Mouse (Mus musculus) forebrain, embryonic 11.5 days (tissue): ENCODE measurements around the gene Gm20388. TPM values are rescaled to one million over a fixed set of nuclear protein-coding genes. Genes with fewer than 3 reads are reported as not detected.
A peak's percentile ranks its signal among the peaks of the same experiment; 100 is the strongest.

ENCODE experiments used
- ATAC-seq: fragments of 200-750 bp; cut with Nextera tagmentation; replicated peaks from 2 replicates; pipeline ENCODE4 v1.8.0; 2017; ENCODE audit warnings: moderate TSS enrichment; ENCODE audit not compliant: low FRiP score
- DNase-seq: peaks from one replicate; pipeline ENCODE4 v3.0.0-alpha.2; 2017; ENCODE audit warnings: low spot score
- H3K27ac ChIP-seq: fragments of 300-500 bp; sonication (generic); 2 replicates; pipeline ENCODE4 v1.5.1; 2014; ENCODE audit warnings: low read depth, low read length
- H3K27me3 ChIP-seq: fragments of 300-500 bp; sonication (generic); 2 replicates; pipeline ENCODE4 v1.6.1; 2014; ENCODE audit warnings: mild to moderate bottlenecking, low read length, mixed read lengths; ENCODE audit not compliant: control insufficient read depth, insufficient read depth
- H3K36me3 ChIP-seq: fragments of 300-500 bp; sonication (generic); 2 replicates; pipeline ENCODE4 v1.6.1; 2014; ENCODE audit warnings: mild to moderate bottlenecking, low read length, moderate library complexity, mixed read lengths; ENCODE audit not compliant: control insufficient read depth, insufficient read depth
- H3K4me1 ChIP-seq: fragments of 300-500 bp; sonication (generic); replicated peaks from 2 replicates; pipeline ENCODE4 v1.6.1; 2014; ENCODE audit warnings: low read length, mixed read lengths; ENCODE audit not compliant: control insufficient read depth, insufficient read depth
- H3K4me2 ChIP-seq: fragments of 300-500 bp; sonication (generic); 2 replicates; pipeline ENCODE4 v1.6.1; 2014; ENCODE audit warnings: low read depth, mild to moderate bottlenecking, low read length, moderate library complexity, mixed read lengths; ENCODE audit not compliant: severe bottlenecking
- H3K4me3 ChIP-seq: fragments of 300-500 bp; sonication (generic); 2 replicates; pipeline ENCODE4 v1.5.1; 2014; ENCODE audit warnings: low read depth, low read length
- H3K9ac ChIP-seq: fragments of 300-500 bp; sonication (generic); 2 replicates; pipeline ENCODE4 v1.6.1; 2014; ENCODE audit warnings: low read length
- H3K9me3 ChIP-seq: fragments of 300-500 bp; sonication (generic); 2 replicates; pipeline ENCODE4 v1.6.1; 2016; ENCODE audit warnings: low read length, mixed read lengths; ENCODE audit not compliant: control insufficient read depth
- WGBS: fragments of 180-500 bp; shearing (Covaris S2); extraction: QIAGEN DNeasy Blood & Tissue Kit; methylation state at CpG from one replicate; pipeline ENCODE4 v1.1.7; 2014; 5-methylcytosine and 5-hydroxymethylcytosine counted together
- polyA plus RNA-seq: library from polyadenylated mRNA; unstranded; fragments of >200 nt; fragmentation: Nextera tagmentation; extraction: Ambion mirVana; gene quantifications from 2 replicates; pipeline ENCODE4 v1.2.1, GENCODE M21; 2014

Gm20388 gene
- polyA plus RNA-seq, 1 experiment from 2014 or later, result not detected

DNA sequence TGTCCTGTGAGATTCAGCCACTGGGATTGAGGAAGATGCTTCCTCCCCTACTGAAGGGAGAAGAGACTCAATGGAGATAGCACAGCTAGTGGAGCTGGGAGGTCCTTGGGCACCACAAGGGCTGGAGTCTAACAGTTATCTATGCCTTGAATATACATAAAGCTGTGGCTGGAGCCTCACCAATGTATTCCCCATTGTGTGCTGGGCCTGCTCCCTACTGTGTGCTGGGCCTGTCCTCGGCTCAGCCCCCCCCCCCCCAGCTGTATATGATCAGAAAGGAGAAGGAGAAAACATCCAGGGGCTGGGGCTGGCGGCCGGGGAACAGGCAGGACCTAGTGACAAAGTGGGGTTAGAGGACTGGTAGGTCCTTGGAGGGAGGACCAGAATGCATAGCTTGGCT, 2824.5 kb downstream of the Gm20388 start:
- H3K36me3 ChIP-seq, result no peaks in the 10 kb centered on the region

DNA sequence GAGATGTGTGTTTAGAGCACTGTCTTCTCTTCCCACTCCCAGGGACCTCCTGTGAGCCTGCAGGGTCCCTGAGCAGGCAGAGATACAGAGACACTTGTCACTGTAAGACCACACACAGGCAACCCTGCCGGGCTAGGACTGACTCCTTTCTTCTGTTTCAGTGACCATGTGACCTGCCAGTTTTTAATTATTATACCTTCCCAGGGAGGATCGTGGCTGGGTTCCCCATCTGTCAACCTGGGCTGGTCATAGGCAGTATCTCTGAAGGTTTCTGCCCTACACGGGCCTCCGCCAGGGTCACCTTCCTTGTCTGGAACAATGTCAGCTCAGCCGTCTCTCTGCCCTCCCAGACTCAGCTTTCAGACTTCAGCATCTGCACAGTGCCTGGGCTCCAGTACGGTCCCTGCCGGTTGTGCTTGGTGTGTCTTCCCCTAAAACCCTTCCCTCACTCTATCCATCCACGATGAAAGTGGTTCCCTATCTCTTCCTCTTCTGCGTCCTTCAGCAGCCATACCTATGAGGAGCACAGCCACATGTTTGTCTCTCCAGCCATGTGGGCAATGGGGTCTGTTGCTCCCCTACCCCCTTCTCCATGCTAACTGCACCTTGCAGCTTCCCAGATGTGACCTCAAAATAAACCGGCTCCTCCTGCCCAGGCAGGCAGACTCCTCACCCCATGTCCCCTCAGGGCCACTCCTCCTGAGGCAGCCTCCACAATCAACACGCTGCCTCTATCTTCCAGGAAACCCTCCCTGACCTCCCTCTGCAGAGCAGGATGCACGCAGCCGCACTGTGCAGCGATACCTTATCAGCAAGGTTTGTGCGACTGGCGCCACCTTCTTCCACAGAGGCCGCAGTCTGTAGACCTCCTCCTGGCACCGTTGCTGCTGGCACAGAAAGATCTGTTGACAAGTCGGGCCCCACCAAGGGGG, 2825.2 kb downstream of the Gm20388 start:
- 70% methylated on average over 19 of the region's 19 CpGs for WGBS
- Histone ChIP-seq H3K27ac (no peak overlapping the region), H3K4me3 (no peak overlapping the region), H3K27me3 (peaks cover 2% of the 10 kb centered on the region; the same call in 1 of the 2 replicates), H3K4me1 (peaks cover 16% of the 10 kb centered on the region), H3K9ac (no peak overlapping the region), H3K9me3 (no peaks in the 10 kb centered on the region), H3K36me3 (no peaks in the 10 kb centered on the region), H3K4me2 (no peak overlapping the region)
- ATAC-seq (no peak), DNase-seq (no peak)

More for the DNA sequence above, 2824.5 kb downstream of the Gm20388 start:
- no peak overlapping the region for H3K4me2 ChIP-seq
- no peaks in the 10 kb centered on the region for H3K9me3 ChIP-seq
- DNase-seq (no peak), ATAC-seq (no peak)
- H3K9ac ChIP-seq, result no peak overlapping the region
- 61% methylated on average over 3 of the region's 3 CpGs for WGBS
- no peaks in the 10 kb centered on the region for H3K27me3 ChIP-seq
- H3K4me3 ChIP-seq, result no peak overlapping the region
- H3K4me1 ChIP-seq, result peaks cover 16% of the 10 kb centered on the region
- no peak overlapping the region for H3K27ac ChIP-seq

DNA sequence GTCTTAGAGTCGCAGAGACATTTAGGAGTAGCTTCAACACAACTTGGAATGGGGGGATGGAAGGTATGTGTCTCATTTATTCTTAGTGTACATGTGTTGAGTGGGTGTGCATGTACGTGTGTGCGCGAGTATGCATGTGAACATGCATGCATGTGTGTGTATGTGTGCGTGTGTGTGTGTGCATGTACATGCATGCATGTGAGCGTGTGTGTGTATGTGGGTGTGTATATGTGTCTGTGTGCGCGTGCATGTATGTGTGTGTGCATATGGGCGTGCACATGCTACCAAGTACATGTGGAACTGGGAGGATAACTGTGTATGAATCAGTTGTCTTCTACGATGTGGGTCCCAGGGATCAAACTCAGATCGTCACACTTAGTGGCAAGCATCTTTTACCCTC, 2826.0 kb downstream of the Gm20388 start:
- Histone ChIP-seq H3K27me3 (peaks cover 2% of the 10 kb centered on the region; the same call in 1 of the 2 replicates), H3K4me3 (no peak overlapping the region), H3K4me2 (no peak overlapping the region), H3K9me3 (no peaks in the 10 kb centered on the region), H3K4me1 (peaks cover 16% of the 10 kb centered on the region), H3K36me3 (no peaks in the 10 kb centered on the region), H3K27ac (no peak overlapping the region), H3K9ac (no peak overlapping the region)
- DNase-seq, result no peak
- no peak for ATAC-seq
- 91% methylated on average over 11 of the region's 11 CpGs for WGBS

DNA sequence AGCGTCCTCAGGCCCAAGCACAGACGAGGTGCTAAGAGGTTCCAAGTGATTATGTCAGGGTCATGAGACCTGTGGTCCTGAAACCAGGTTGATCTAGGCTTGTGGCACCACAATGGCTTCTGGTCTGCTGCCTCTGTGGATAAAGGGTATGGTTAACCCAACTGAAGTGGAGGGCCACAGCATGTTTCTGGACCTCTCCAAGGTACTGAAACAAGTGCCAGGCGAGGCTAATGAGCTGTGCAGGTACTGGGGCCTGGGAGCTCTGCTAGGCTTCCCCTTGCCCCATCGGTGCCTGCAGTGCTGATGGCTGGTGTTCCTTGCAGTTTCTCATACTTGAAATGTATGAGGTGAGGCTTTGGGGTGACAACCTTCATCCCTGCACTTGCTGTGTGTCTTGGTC, 2826.4 kb downstream of the Gm20388 start:
- no peak overlapping the region for H3K9ac ChIP-seq
- no peak overlapping the region for H3K4me2 ChIP-seq
- peaks cover 16% of the 10 kb centered on the region for H3K4me1 ChIP-seq
- peaks cover 2% of the 10 kb centered on the region; the same call in 1 of the 2 replicates for H3K27me3 ChIP-seq
- no peaks in the 10 kb centered on the region for H3K9me3 ChIP-seq
- no peaks in the 10 kb centered on the region for H3K36me3 ChIP-seq
- H3K27ac ChIP-seq, result no peak overlapping the region
- no peak for ATAC-seq
- H3K4me3 ChIP-seq, result no peak overlapping the region
- WGBS, result 47% methylated on average over 4 of the region's 4 CpGs
- DNase-seq, result no peak

DNA sequence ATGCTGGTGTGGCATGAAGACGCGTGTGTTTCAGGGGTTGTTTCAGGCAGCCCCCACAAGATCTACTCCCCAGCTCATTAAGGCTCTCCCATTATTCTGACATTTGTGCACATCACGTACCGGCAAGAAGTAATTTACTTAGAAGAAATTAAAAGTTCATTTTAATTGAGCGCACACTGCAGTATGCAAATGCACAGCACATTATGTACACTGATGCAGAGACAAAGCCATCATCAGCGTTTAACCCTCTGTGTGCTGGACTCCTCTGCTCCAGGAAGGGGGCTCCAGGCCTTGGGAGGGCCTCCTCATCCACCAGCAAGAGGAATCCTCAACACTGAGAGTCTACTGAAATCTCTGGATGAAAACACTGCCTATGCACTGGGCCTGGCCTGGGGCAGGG, 2827.2 kb downstream of the Gm20388 start:
- peaks cover 19% of the 10 kb centered on the region for H3K4me1 ChIP-seq
- H3K27me3 ChIP-seq, result peaks cover 2% of the 10 kb centered on the region; the same call in 1 of the 2 replicates
- no peak overlapping the region for H3K9ac ChIP-seq
- H3K27ac ChIP-seq, result no peak overlapping the region
- 70% methylated on average over 6 of the region's 6 CpGs for WGBS
- DNase-seq (no peak), ATAC-seq (no peak)
- H3K36me3 ChIP-seq, result no peaks in the 10 kb centered on the region
- no peak overlapping the region for H3K4me2 ChIP-seq
- no peak overlapping the region for H3K4me3 ChIP-seq
- H3K9me3 ChIP-seq, result no peaks in the 10 kb centered on the region

DNA sequence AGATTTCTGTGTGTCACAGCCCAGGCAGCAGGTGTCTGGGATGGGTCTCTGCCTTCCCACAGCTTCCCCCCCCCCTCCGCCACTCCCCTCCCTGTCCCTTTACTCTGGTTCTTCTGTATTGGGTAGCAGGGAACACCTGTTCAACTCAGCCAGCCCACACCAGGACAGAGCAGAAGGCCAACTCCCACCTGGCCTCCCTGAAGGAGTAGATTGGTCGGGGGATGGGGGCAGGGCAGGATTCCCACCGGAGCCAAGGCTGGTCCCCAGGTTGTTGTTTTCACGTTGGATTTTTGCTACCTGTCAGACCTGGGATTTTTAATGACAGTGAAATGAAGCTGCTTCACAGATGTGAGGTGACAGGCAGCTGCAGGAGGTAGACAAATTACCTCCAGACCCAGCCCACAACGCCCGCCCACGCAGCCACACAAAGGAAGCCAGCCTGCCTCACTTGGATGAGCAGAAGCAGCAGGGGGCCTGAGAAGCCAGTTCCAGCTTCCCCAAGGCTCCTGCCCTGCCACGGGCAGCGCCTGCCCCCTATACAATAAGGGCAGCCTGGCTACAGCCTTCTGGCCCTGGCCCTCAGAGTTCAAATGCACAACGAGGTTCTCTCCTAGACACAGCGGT, 2828.6 kb downstream of the Gm20388 start:
- peaks cover 19% of the 10 kb centered on the region for H3K4me1 ChIP-seq
- no peak overlapping the region for H3K4me3 ChIP-seq
- DNase-seq, result no peak
- H3K9ac ChIP-seq, result no peak overlapping the region
- no peaks in the 10 kb centered on the region for H3K9me3 ChIP-seq
- H3K27ac ChIP-seq, result 0 out of 2 replicates have a peak overlapping the region, but pooled peaks have one; percentile 46
- H3K27me3 ChIP-seq, result peaks cover 2% of the 10 kb centered on the region; the same call in 1 of the 2 replicates
- H3K36me3 ChIP-seq, result no peaks in the 10 kb centered on the region
- no peak overlapping the region for H3K4me2 ChIP-seq
- 21% methylated on average over 11 of the region's 11 CpGs for WGBS
- no peak for ATAC-seq

DNA sequence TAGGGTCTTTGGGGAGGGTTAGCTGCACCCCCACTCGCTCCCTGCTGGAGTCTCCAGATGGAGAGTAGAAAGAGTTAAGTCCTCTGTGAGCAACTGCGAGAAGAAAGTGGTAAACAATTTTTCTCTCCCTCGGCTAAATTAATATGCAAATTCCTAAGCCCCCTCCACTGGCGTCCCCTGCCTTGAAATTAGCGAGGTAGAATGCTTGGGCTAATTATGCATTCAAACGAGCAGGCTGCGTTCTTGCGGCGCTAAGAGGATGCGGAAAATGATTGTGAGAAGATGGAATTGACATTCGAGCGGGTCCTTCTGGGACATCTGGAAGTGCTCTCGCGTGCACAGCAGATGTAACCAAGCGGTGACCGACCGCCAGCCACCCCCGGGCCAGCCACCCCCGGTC, 2831.8 kb downstream of the Gm20388 start:
- Histone ChIP-seq H3K4me2 (peak overlapping the region; percentile 19; the same call in 1 of the 2 replicates), H3K9ac (peak overlapping the region; percentile 43; the same call in 1 of the 2 replicates), H3K27ac (peak overlapping the region; percentile 51), H3K9me3 (no peaks in the 10 kb centered on the region), H3K27me3 (peaks cover 8% of the 10 kb centered on the region), H3K36me3 (no peaks in the 10 kb centered on the region), H3K4me1 (peaks cover 35% of the 10 kb centered on the region), H3K4me3 (no peak overlapping the region)
- WGBS, result 10% methylated on average over 19 of the region's 19 CpGs
- DNase-seq (no peak), ATAC-seq (peak; percentile 19; the same call in 1 of the 2 replicates)

DNA sequence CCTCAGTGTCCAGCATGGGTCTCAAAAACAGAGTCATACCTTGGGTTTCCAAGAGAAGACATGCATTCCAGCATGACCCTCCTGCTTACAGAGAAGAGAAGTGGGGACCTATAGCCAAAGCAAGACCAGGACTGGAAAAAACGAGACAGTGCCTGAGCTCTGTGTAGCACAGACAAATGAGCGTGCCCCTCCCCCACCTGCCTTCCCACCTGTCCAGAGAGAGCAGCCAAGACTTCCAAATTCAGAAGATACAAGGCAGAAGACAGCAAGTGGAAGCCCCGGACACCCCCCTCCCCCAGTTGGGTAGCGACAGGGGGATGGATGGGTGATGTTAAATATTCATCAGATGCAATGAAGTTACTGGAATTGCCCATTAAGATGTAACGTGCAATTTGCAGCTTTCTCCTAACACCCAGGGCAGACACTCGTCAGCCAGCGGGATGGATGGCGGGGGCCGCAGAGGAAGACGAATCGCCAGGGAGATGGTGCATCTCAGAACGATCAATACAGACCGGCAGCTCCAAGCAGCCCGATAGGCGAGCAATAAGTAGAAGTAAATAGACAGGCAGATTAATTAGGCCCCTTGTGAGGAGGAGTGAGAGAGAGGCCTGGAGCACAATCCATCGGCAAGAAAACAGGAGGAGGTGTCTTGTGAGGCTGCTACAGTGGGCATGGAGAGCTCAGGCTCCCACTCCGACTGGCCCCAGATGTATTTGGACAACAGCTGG, 2834.5 kb downstream of the Gm20388 start:
- H3K27ac ChIP-seq, result peak overlapping the region; percentile 95
- peaks cover 8% of the 10 kb centered on the region for H3K27me3 ChIP-seq
- H3K4me2 ChIP-seq, result peak overlapping the region; percentile 31
- WGBS, result 22% methylated on average over 17 of the region's 17 CpGs
- ATAC-seq (peak; percentile 44), DNase-seq (no peak)
- no peak overlapping the region for H3K4me3 ChIP-seq
- peaks cover 23% of the 10 kb centered on the region for H3K4me1 ChIP-seq
- no peaks in the 10 kb centered on the region for H3K9me3 ChIP-seq
- peak overlapping the region; percentile 41 for H3K9ac ChIP-seq
- no peaks in the 10 kb centered on the region for H3K36me3 ChIP-seq
